Mouse (Mus musculus) left cerebral cortex, postnatal 10 days (tissue): ENCODE results near the gene 2310009B15Rik. TPM values are rescaled to one million over a fixed set of nuclear protein-coding genes. Genes with fewer than 3 reads are reported as not detected.

Experiments used
- DNase-seq, 2 experiments: peaks; one replicate each; pipeline ENCODE4 v3.0.0; 2021 to 2022; ENCODE audit warnings: low spot score in 2 of 2, mixed read lengths in 1 of 2; ENCODE audit errors: extremely low spot score in 1 of 2
- intact Hi-C: fragments of 180-260 bp; cut with DNase I; formaldehyde crosslinking; loops from one replicate; pipeline ENCODE4 v1.15.1; 2025
- total RNA-seq, 2 experiments: library from RNA; stranded (reverse); gene quantifications; 2 replicates each; pipeline ENCODE4 v1.2.3; 2021

Gene 2310009B15Rik
- total RNA-seq, 2 experiments from 2014 or later: 14.6 to 15.4 TPM

GRCm38 (mm10) chr1:138845481-138845880 lies 11.2 kb downstream of the 2310009B15Rik start:
- DNase-seq: no peak
- intact Hi-C loops: loop anchor here (10.0 kb wide), 2 partner anchors 119 to 579 kb away; partner anchors contain the start of genes Dennd1b and Zbtb41

- DNase-seq: no peak
- intact Hi-C loops: loop anchor here (5.0 to 10.0 kb wide), 3 partner anchors 121 to 581 kb away; partner anchors contain the start of genes Dennd1b and Zbtb41
Measured at GRCm38 (mm10) chr1:138844166-138844565, 12.5 kb downstream of the 2310009B15Rik start.

GRCm38 (mm10) chr1:138843361-138844091 lies 13.1 kb downstream of the 2310009B15Rik start:
- DNase-seq: no peak
- intact Hi-C loops: loop anchor here (5.0 to 10.0 kb wide), 3 partner anchors 121 to 581 kb away; partner anchors contain the start of genes Dennd1b and Zbtb41

GRCm38 (mm10) chr1:138842756-138843155 lies 13.9 kb downstream of the 2310009B15Rik start:
- no peak for DNase-seq

GRCm38 (mm10) chr1:138842315-138842714 lies 14.3 kb downstream of the 2310009B15Rik start:
- intact Hi-C loops: loop anchor here (5.0 to 10.0 kb wide), 3 partner anchors 122 to 582 kb away; partner anchors contain the start of genes Dennd1b and Zbtb41
- DNase-seq: no peak

More at GRCm38 (mm10) chr1:138842756-138843155, 13.9 kb downstream of the 2310009B15Rik start:
- intact Hi-C loops: loop anchor here (5.0 to 10.0 kb wide), 3 partner anchors 122 to 582 kb away; partner anchors contain the start of genes Dennd1b and Zbtb41

- no peak for DNase-seq
- intact Hi-C loops: loop anchor here (5.0 to 10.0 kb wide), 3 partner anchors 123 to 583 kb away; partner anchors contain the start of genes Dennd1b and Zbtb41
Measured at GRCm38 (mm10) chr1:138841306-138842095, 15.2 kb downstream of the 2310009B15Rik start.

- no peak for DNase-seq
- intact Hi-C loops: loop anchor here (5.0 to 10.0 kb wide), 3 partner anchors 124 to 584 kb away; partner anchors contain the start of genes Dennd1b and Zbtb41
Measured at GRCm38 (mm10) chr1:138840440-138841305, 16.0 kb downstream of the 2310009B15Rik start.

GRCm38 (mm10) chr1:138839809-138840430 lies 16.7 kb downstream of the 2310009B15Rik start:
- no peak for DNase-seq
- intact Hi-C loops: loop anchor here (5.0 to 10.0 kb wide), 7 partner anchors 125 to 708 kb away; partner anchors contain the start of genes Dennd1b and Zbtb41

GRCm38 (mm10) chr1:138839291-138839690 lies 17.4 kb downstream of the 2310009B15Rik start:
- DNase-seq: no peak
- intact Hi-C loops: loop anchor here (5.0 kb wide), 4 partner anchors 243 to 707 kb away; no protein-coding TSS in a partner anchor

GRCm38 (mm10) chr1:138837786-138838743 lies 18.6 kb downstream of the 2310009B15Rik start:
- intact Hi-C loops: loop anchor here (5.0 kb wide), 4 partner anchors 244 to 706 kb away; no protein-coding TSS in a partner anchor

GRCm38 (mm10) chr1:138835355-138835900 lies 21.2 kb downstream of the 2310009B15Rik start:
- intact Hi-C loops: loop anchor here (5.0 kb wide), 4 partner anchors 247 to 703 kb away; no protein-coding TSS in a partner anchor
- DNase-seq: peak in 1 of 2 experiments; percentile 26

More at GRCm38 (mm10) chr1:138837786-138838743, 18.6 kb downstream of the 2310009B15Rik start:
- no peak for DNase-seq

- DNase-seq: no peak
- intact Hi-C loops: loop anchor here (5.0 kb wide), 1 partner anchor 504 kb away; no protein-coding TSS in a partner anchor
Measured at GRCm38 (mm10) chr1:138831309-138831708, 25.3 kb downstream of the 2310009B15Rik start.

- intact Hi-C loops: no loop called here
- DNase-seq: no peak
Measured at GRCm38 (mm10) chr1:138826841-138827240, 29.8 kb downstream of the 2310009B15Rik start.

GRCm38 (mm10) chr1:138822985-138823322 lies 33.7 kb downstream of the 2310009B15Rik start:
- intact Hi-C loops: no loop called here
- DNase-seq: no peak

- intact Hi-C loops: no loop called here
Measured at GRCm38 (mm10) chr1:138822255-138822984, 34.2 kb downstream of the 2310009B15Rik start.

More at GRCm38 (mm10) chr1:138822255-138822984, 34.2 kb downstream of the 2310009B15Rik start:
- DNase-seq: no peak
